Mouse (Mus musculus): ENCODE data around the gene Gnpat. TPM values are rescaled to one million over a fixed set of nuclear protein-coding genes. Genes with fewer than 3 reads are reported as not detected.

Gnpat gene
- polyA plus RNA-seq, 1 experiment from 2014 or later = 95.4 TPM

DNA sequence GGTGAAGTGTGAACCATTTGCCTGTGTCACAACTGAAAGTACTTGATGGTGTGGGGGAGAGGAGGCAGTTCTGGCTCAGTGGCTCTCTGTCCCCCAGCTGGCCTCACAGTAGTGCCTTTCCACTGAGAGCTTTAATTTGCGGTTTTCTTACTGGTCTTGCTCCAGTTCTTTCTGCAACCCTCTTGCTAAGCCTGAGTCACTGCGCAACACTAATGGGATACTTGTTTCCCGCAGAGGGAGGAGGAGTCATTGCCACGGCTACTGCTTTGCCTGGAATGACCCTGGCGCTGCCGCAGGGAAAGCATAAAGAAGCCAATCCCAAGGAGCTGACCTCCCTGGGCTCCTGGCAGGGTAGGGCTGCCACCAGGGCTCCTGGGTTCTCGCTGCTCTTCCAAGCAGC lies 36.2 kb upstream of the Gnpat start:
- Histone ChIP-seq H3K4me3 (ENCODE audit: low read depth, low read length) (no peak overlapping the region), H3K36me3 (ENCODE audit: control insufficient read depth, insufficient read depth, low read length) (no peaks in the 10 kb centered on the region), H3K27ac (ENCODE audit: low read depth, low read length) (no peak overlapping the region), H3K4me1 (ENCODE audit: control insufficient read depth, insufficient read depth, low read length) (0 out of 2 replicates have a peak, but pooled peaks cover 3% of the 10 kb centered on the region), H3K4me2 (no peak overlapping the region), H3K9me3 (replicated peaks; ENCODE audit: control insufficient read depth, low read length) (no peaks in the 10 kb centered on the region), H3K27me3 (ENCODE audit: control insufficient read depth, insufficient read depth, low read length) (peaks cover 7% of the 10 kb centered on the region; the same call in 1 of the 2 replicates), H3K9ac (ENCODE audit: low read depth, low read length) (no peak overlapping the region)
- ATAC-seq (replicated peaks; ENCODE audit: insufficient number of reproducible peaks, low FRiP score, low TSS enrichment) = no peak
- 23% methylated on average over 7 of the region's 7 CpGs for WGBS (ENCODE audit: insufficient replicate concordance)

DNA sequence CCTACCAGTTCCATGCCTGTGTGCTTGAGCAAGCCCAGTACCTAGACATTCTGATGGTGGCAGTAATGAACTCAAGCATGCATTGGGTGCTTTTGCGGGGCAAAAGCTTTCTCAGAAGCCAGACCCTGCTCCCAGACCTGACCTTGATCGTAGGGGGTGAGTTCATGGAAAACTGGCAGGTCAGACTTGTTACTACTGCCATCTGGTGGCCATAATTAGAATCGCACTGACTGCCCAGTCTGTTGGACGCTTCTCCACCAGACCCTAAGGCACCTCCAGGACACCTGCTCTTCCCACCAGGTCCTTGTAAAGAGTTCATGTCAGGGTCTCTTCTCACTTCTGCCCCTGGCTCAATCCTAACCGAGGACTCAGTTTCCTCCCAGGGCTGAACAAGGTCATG lies 35.4 kb upstream of the Gnpat start:
- Histone ChIP-seq H3K9ac (ENCODE audit: low read depth, low read length) (no peak overlapping the region), H3K4me3 (ENCODE audit: low read depth, low read length) (no peak overlapping the region), H3K9me3 (replicated peaks; ENCODE audit: control insufficient read depth, low read length) (no peaks in the 10 kb centered on the region), H3K4me2 (no peak overlapping the region), H3K27ac (ENCODE audit: low read depth, low read length) (no peak overlapping the region), H3K36me3 (ENCODE audit: control insufficient read depth, insufficient read depth, low read length) (no peaks in the 10 kb centered on the region), H3K27me3 (ENCODE audit: control insufficient read depth, insufficient read depth, low read length) (peaks cover 7% of the 10 kb centered on the region; the same call in 1 of the 2 replicates), H3K4me1 (ENCODE audit: control insufficient read depth, insufficient read depth, low read length) (0 out of 2 replicates have a peak, but pooled peaks cover 3% of the 10 kb centered on the region)
- ATAC-seq (replicated peaks; ENCODE audit: insufficient number of reproducible peaks, low FRiP score, low TSS enrichment) = 0 out of 2 replicates have a peak, but pooled peaks have one; percentile 37
- WGBS (ENCODE audit: insufficient replicate concordance) = 6% methylated on average over 5 of the region's 5 CpGs

DNA sequence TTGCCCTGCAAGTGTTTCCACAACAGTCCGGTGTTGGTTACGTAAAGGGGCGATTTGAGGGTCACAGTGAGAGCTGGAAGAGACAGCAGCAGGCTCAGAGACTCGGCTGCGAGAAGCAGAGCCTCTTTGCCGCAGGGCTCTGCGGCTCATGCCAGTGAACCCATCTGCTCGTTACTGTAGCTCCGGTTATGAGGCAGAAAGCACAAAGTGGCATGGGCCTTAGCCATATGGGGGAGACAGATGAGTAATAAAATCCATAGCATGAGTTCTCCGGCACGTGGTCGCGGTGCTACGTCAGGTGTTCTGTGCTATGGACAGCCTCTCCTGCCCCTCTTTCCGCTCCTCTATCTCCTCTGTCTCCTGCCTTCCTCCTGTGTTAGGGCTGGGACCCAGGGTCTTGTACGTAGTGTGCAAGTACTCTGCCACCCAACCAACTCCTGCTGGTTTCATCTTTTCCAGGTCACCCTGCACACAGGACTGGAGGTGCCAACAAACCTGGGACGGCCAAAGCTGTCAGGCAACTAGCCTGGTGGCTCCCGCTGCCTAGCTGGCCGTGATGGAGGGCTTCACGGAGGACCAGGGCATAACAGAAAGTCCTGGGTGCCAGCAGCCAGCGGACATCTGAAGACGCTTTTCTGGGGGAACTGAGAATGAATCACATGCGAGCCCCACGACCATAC lies 34.1 kb upstream of the Gnpat start:
- H3K27ac ChIP-seq (ENCODE audit: low read depth, low read length) = no peak overlapping the region
- no peak for ATAC-seq (replicated peaks; ENCODE audit: insufficient number of reproducible peaks, low FRiP score, low TSS enrichment)
- H3K36me3 ChIP-seq (ENCODE audit: control insufficient read depth, insufficient read depth, low read length) = no peaks in the 10 kb centered on the region
- WGBS (ENCODE audit: insufficient replicate concordance) = 83% methylated on average over 24 of the region's 24 CpGs
- H3K9me3 ChIP-seq (replicated peaks; ENCODE audit: control insufficient read depth, low read length) = no peaks in the 10 kb centered on the region
- no peak overlapping the region for H3K9ac ChIP-seq (ENCODE audit: low read depth, low read length)
- no peak overlapping the region for H3K4me3 ChIP-seq (ENCODE audit: low read depth, low read length)
- H3K4me2 ChIP-seq = no peak overlapping the region
- H3K27me3 ChIP-seq (ENCODE audit: control insufficient read depth, insufficient read depth, low read length) = peaks cover 7% of the 10 kb centered on the region; the same call in 1 of the 2 replicates
- H3K4me1 ChIP-seq (ENCODE audit: control insufficient read depth, insufficient read depth, low read length) = peaks cover 6% of the 10 kb centered on the region

DNA sequence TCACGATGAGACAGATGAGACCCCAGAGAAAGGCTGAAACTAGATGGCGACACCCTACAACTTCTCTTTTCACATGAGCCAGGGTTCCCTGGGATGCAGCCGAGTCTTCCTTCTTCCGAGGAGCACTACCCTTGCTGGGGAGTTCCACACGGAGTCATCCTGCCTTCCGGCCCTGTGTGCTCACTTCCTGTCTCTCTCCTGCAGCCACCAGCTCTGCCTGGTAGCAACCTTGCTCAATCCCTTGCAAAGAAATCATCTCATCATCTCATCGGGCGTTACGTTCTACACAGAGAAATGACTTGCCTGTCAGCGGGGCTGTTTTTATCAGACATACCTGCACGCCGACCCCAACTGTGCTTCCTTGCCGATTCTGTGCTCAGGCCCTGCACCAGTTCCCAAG lies 32.8 kb upstream of the Gnpat start:
- H3K27ac ChIP-seq (ENCODE audit: low read depth, low read length) = no peak overlapping the region
- no peak for ATAC-seq (replicated peaks; ENCODE audit: insufficient number of reproducible peaks, low FRiP score, low TSS enrichment)
- H3K4me1 ChIP-seq (ENCODE audit: control insufficient read depth, insufficient read depth, low read length) = peaks cover 13% of the 10 kb centered on the region
- no peaks in the 10 kb centered on the region for H3K9me3 ChIP-seq (replicated peaks; ENCODE audit: control insufficient read depth, low read length)
- no peak overlapping the region for H3K4me2 ChIP-seq
- no peak overlapping the region for H3K9ac ChIP-seq (ENCODE audit: low read depth, low read length)
- WGBS (ENCODE audit: insufficient replicate concordance) = 65% methylated on average over 13 of the region's 13 CpGs
- peaks cover 7% of the 10 kb centered on the region; the same call in 1 of the 2 replicates for H3K27me3 ChIP-seq (ENCODE audit: control insufficient read depth, insufficient read depth, low read length)
- H3K36me3 ChIP-seq (ENCODE audit: control insufficient read depth, insufficient read depth, low read length) = no peaks in the 10 kb centered on the region
- no peak overlapping the region for H3K4me3 ChIP-seq (ENCODE audit: low read depth, low read length)

DNA sequence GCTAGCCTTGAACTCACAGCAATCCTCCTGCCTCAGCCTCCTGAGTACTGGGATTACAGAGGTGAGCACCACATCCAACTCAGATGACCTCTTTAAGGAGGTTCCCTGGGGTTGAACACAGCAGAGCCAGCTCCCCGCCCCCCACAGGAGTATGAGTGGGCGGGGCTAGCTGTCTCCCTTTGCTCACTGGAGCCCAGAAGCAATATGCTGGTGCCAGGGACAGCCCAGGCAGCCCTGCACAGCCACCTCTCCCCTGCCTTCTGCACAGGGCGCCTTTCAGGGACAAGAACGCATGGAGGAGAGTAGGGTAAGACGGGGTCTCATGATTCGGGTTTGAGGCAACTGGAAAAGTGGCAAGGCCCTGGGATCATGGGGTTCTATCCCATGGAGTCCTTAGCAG lies 31.3 kb upstream of the Gnpat start:
- peaks cover 7% of the 10 kb centered on the region; the same call in 1 of the 2 replicates for H3K27me3 ChIP-seq (ENCODE audit: control insufficient read depth, insufficient read depth, low read length)
- H3K9me3 ChIP-seq (replicated peaks; ENCODE audit: control insufficient read depth, low read length) = no peaks in the 10 kb centered on the region
- peaks cover 13% of the 10 kb centered on the region for H3K4me1 ChIP-seq (ENCODE audit: control insufficient read depth, insufficient read depth, low read length)
- no peaks in the 10 kb centered on the region for H3K36me3 ChIP-seq (ENCODE audit: control insufficient read depth, insufficient read depth, low read length)
- H3K4me3 ChIP-seq (ENCODE audit: low read depth, low read length) = no peak overlapping the region
- no peak for ATAC-seq (replicated peaks; ENCODE audit: insufficient number of reproducible peaks, low FRiP score, low TSS enrichment)
- 76% methylated on average over 6 of the region's 6 CpGs for WGBS (ENCODE audit: insufficient replicate concordance)
- no peak overlapping the region for H3K4me2 ChIP-seq
- no peak overlapping the region for H3K27ac ChIP-seq (ENCODE audit: low read depth, low read length)
- H3K9ac ChIP-seq (ENCODE audit: low read depth, low read length) = no peak overlapping the region

DNA sequence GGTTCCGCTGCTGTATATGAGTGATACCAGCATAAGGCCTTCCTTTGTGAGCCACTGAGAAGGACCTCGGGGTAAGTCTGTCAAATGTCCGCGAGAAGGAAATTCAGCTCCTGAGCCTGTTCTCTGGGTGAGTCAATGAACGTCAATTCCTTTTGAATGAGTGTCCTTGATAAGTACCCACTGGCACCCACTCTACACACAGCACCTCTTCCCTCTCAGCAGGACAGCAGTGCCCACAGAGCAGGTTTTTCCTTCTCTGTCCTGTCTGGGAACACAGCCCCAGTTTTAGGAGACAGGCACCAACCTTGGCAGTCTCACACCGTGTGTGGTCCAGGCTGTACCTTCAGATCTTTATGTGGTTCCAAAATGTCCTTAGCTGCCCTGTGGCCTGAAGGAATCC lies 30.9 kb upstream of the Gnpat start:
- peaks cover 13% of the 10 kb centered on the region for H3K4me1 ChIP-seq (ENCODE audit: control insufficient read depth, insufficient read depth, low read length)
- no peak overlapping the region for H3K9ac ChIP-seq (ENCODE audit: low read depth, low read length)
- no peak overlapping the region for H3K27ac ChIP-seq (ENCODE audit: low read depth, low read length)
- H3K9me3 ChIP-seq (replicated peaks; ENCODE audit: control insufficient read depth, low read length) = no peaks in the 10 kb centered on the region
- H3K4me3 ChIP-seq (ENCODE audit: low read depth, low read length) = no peak overlapping the region
- H3K27me3 ChIP-seq (ENCODE audit: control insufficient read depth, insufficient read depth, low read length) = peaks cover 7% of the 10 kb centered on the region; the same call in 1 of the 2 replicates
- no peak for ATAC-seq (replicated peaks; ENCODE audit: insufficient number of reproducible peaks, low FRiP score, low TSS enrichment)
- 81% methylated on average over 6 of the region's 6 CpGs for WGBS (ENCODE audit: insufficient replicate concordance)
- H3K4me2 ChIP-seq = no peak overlapping the region
- no peaks in the 10 kb centered on the region for H3K36me3 ChIP-seq (ENCODE audit: control insufficient read depth, insufficient read depth, low read length)

DNA sequence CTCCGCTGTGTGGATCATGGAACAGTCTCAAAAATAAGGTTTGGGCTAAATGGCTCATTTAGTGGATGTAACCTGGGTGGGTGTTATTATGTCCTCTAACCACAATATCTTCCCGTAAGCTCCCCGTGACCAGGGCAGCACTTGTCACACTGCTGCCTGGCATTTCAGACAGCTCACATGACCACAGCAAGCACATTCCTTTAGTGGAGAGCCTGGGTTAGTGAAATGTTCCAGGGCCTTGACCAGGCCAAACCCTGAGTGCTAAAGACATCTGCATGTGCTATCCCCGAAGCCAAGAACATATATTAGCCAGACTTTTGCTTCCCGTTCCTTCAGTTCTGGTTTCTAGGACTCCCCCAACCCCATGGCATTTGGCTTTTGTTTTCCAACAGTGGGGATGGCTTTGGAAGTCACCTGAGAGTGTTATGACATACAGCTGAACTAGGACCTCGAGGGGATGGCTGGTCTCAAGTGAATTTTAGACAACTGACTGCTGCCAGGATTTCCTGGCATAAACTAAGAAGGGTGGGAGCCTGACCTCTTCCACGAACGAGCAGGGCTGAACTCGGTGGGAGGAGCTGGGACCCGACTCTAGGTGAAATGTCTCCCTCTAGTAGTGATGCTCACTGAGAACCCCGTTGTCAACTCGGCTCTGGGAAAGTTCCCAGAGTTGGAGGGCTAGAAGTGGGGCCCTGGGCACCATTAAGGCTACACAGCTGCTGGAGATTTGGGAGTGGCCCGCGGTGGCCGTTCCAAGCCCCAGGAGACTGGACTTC lies 29.2 kb upstream of the Gnpat start:
- Histone ChIP-seq H3K4me2 (peak overlapping the region; percentile 36), H3K9ac (ENCODE audit: low read depth, low read length) (no peak overlapping the region), H3K4me1 (ENCODE audit: control insufficient read depth, insufficient read depth, low read length) (peaks cover 11% of the 10 kb centered on the region), H3K27me3 (ENCODE audit: control insufficient read depth, insufficient read depth, low read length) (no peaks in the 10 kb centered on the region), H3K9me3 (replicated peaks; ENCODE audit: control insufficient read depth, low read length) (no peaks in the 10 kb centered on the region), H3K27ac (ENCODE audit: low read depth, low read length) (no peak overlapping the region), H3K36me3 (ENCODE audit: control insufficient read depth, insufficient read depth, low read length) (peaks cover 7% of the 10 kb centered on the region), H3K4me3 (ENCODE audit: low read depth, low read length) (no peak overlapping the region)
- 25% methylated on average over 15 of the region's 15 CpGs for WGBS (ENCODE audit: insufficient replicate concordance)
- no peak for ATAC-seq (replicated peaks; ENCODE audit: insufficient number of reproducible peaks, low FRiP score, low TSS enrichment)

DNA sequence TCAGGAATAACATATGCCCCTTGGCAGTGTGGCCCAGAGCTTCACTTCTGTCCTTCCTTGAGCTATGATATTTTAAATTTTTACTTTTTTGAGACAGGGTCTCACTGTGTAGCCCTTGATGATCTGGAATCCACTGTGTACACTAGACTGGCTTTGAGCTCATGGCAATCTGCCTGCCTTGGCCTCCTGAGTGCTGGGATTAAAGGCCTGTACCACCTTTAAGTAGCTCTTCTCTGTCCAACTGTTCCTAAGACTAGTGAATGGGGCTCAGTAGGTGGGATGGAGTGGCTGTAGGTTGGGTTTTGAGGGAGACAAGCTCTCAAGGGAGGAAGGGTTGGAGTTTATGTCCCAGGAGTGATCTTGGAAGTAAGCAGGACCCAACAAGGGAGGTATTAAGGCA lies 27.0 kb upstream of the Gnpat start:
- peaks cover 22% of the 10 kb centered on the region for H3K36me3 ChIP-seq (ENCODE audit: control insufficient read depth, insufficient read depth, low read length)
- no peaks in the 10 kb centered on the region for H3K9me3 ChIP-seq (replicated peaks; ENCODE audit: control insufficient read depth, low read length)
- no peak for ATAC-seq (replicated peaks; ENCODE audit: insufficient number of reproducible peaks, low FRiP score, low TSS enrichment)
- no peaks in the 10 kb centered on the region for H3K27me3 ChIP-seq (ENCODE audit: control insufficient read depth, insufficient read depth, low read length)
- H3K4me3 ChIP-seq (ENCODE audit: low read depth, low read length) = no peak overlapping the region
- H3K27ac ChIP-seq (ENCODE audit: low read depth, low read length) = no peak overlapping the region
- H3K4me1 ChIP-seq (ENCODE audit: control insufficient read depth, insufficient read depth, low read length) = peaks cover 13% of the 10 kb centered on the region
- no peak overlapping the region for H3K9ac ChIP-seq (ENCODE audit: low read depth, low read length)
- H3K4me2 ChIP-seq = no peak overlapping the region

Data from heart, embryonic 11.5 days (tissue).